Mouse (Mus musculus) heart, adult 2 months (tissue): ENCODE data around the gene Nlrp1a.

Source experiments
- CTCF ChIP-seq: fragments of 200-600 bp; IDR thresholded peaks from 2 replicates; pipeline ENCODE4 v1.8.1; 2022; ENCODE audit warnings: antibody characterized with exemption, mild to moderate bottlenecking, moderate library complexity
- EP300 ChIP-seq: fragments of 200-500 bp; IDR thresholded peaks from 2 replicates; pipeline ENCODE4 v1.6.1; 2011; ENCODE audit warnings: low read depth, low read length, control low read depth; ENCODE audit not compliant: insufficient read depth
- POLR2A ChIP-seq: fragments of 200-500 bp; IDR thresholded peaks from 2 replicates; pipeline ENCODE4 v1.6.1; 2011; ENCODE audit warnings: mild to moderate bottlenecking, low read depth, low read length, control low read depth; ENCODE audit not compliant: insufficient read depth

- no peak for TF ChIP-seq POLR2A
- no peak for TF ChIP-seq CTCF
- no peak for TF ChIP-seq EP300
Measured at GRCm38 (mm10) chr11:71142031-71142430, 2.5 kb downstream of the Nlrp1a start.
